Mouse (Mus musculus): Measurements from ENCODE around the gene Vmn1r24.
"Not testable (repeated sequence)": the region's sequence is repeated elsewhere in the genome, so short reads cannot be mapped to it uniquely, and the experiment has no call there.

The Vmn1r24 gene

DNA sequence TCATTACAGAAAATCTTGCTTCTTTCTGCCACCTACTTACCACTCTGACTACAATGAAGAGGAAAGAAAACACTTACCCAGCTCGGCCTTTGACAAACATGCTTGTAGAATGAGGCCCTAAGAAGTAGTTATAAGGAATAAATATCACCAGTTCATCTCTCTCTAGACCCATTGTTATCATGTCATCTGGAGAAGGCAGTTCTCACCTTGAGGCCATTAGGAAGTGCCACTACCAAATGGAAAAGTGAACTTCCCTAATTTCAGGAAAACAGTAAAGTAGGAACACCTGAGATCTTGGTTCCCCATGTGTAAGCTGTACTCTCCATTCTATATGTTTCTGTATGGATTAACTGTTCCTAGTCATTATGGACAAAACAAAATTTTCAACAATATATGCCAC is at the start of gene Vmn1r24:
Vmn1r24 (minus strand) TSS at position 101 of the 400 bp plus-strand sequence.
- DNase-seq (ENCODE audit: low spot score in 2 of 2) = not testable (repeated sequence)

DNA sequence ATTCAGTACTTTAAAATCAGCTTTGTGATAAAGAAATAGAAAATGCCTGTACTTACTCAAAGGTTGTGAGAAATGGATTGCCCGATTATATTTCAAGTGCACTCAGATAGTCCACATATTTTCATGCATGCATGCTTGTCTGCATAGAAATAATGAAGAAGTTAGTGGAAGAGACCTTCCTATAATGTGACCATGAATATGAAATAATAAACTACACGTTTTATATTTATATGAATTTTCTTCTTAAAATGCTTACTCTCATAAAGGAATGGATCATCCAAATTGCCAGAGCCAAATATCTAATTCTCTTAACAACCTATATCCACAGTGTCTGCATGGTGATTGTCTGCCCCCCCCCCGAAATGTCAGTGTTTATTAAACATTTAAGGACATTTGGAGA is 19.4 kb upstream of the Vmn1r24 start, which contains the start of gene Vmn1r25:
Vmn1r25 (minus strand) TSS at position 101 of the 400 bp plus-strand sequence.
- no peak for DNase-seq (ENCODE audit: low spot score in 2 of 2)

DNA sequence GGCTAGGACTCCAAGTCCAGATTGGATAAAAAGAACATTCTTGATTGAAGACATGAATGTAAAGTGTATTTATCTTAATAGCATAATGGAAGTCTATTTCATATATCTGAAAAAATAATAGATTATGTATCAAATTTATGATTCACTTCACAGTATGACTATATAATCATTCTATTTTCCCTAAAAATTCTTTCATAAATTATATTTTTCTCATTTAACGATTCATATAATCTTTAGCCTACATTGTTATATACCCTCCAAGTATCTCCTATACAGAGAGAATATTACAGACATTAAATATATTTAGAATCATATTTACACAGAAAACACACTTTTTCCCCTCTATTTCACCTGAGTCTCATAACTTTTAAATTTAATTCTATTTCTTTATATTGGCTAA is 34.6 kb downstream of the Vmn1r24 start, which contains the start of gene Vmn1r23:
Vmn1r23 (minus strand) TSS at position 101 of the 400 bp plus-strand sequence.
- no peak for DNase-seq (ENCODE audit: low spot score in 2 of 2)

DNA sequence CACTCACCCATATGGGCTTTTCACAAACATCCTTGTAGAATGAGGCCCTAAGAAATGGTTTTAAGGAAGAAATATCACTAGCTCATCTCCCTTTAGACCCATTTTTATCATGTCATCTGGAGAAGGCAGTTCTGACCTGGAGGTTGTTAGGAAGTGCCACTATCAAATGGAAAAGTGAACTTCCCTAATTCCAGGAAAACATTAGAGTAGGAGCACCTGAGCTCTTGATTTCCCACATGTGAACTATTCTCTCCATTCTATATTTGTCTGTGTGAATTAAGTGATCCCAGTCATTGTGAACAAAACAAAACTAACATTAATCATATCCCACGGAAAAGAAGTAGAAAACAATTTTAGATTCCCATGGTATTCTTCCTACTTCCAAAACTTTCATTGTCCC is 53.4 kb downstream of the Vmn1r24 start, which contains the start of gene Vmn1r22:
Vmn1r22 (minus strand) TSS at position 101 of the 400 bp plus-strand sequence.
- DNase-seq (ENCODE audit: low spot score in 2 of 2) = no peak

Measured in frontal cortex, postnatal 14 days (tissue).